Mouse (Mus musculus) lung, postnatal 0 days (tissue): ENCODE data around the gene Dysf.
A peak's percentile ranks its signal among the peaks of the same experiment; 100 is the strongest.

ENCODE experiments used
- CTCF ChIP-seq: IDR thresholded peaks from 2 replicates; pipeline ENCODE4 v1.5.1; 2016; ENCODE audit warnings: antibody characterized with exemption, mild to moderate bottlenecking
- EP300 ChIP-seq: IDR thresholded peaks from 2 replicates; pipeline ENCODE4 v1.6.1; 2016; ENCODE audit warnings: antibody characterized with exemption, mild to moderate bottlenecking, control low read depth

DNA sequence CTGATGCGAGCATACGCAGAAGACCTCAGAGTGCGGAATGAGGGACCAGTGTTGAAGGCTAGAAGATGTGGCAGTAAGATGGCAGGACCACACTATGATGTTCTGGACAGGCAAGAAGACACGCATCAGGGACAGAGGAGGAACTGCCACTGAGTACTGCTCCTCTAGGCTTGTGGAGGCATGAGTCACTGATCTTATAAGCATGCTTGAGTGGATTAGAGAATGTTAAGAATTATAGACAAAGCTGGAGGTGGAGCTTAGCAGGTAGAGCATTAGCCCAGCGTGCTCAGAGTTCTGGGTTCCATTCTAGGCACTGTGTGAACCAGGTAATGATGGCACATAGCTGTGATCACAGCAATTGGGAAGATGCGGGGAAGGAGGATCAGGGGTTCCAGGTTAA lies 165.2 kb downstream of the Dysf start:
- no peak for TF ChIP-seq CTCF
- TF ChIP-seq EP300: 0 out of 2 replicates have a peak, but pooled peaks have one; percentile 18
